Mouse (Mus musculus): ENCODE measurements around the gene Shisa6.
"Not testable (repeated sequence)": the region's sequence is repeated elsewhere in the genome, so short reads cannot be mapped to it uniquely, and the experiment has no call there.

Shisa6 gene

GRCm38 (mm10) chr11:66442631-66443030 is 83.1 kb downstream of the Shisa6 start:
- DNase-seq = no peak

- no peak for DNase-seq
These were observed 99.6 kb downstream of the Shisa6 start for GRCm38 (mm10) chr11:66426129-66426528.

- DNase-seq = no peak
These were observed 107.5 kb downstream of the Shisa6 start for GRCm38 (mm10) chr11:66418216-66418615.

- DNase-seq = not testable (repeated sequence)
These were observed 117.0 kb downstream of the Shisa6 start for GRCm38 (mm10) chr11:66408721-66409120.

GRCm38 (mm10) chr11:66400036-66400435 is 125.7 kb downstream of the Shisa6 start:
- DNase-seq = no peak

GRCm38 (mm10) chr11:66387561-66387960 is 138.2 kb downstream of the Shisa6 start:
- no peak for DNase-seq

- DNase-seq = no peak
These were observed 154.0 kb downstream of the Shisa6 start for GRCm38 (mm10) chr11:66371796-66372195.

- DNase-seq = no peak
These were observed 156.0 kb downstream of the Shisa6 start for GRCm38 (mm10) chr11:66369764-66370163.

GRCm38 (mm10) chr11:66366809-66367685 is 158.7 kb downstream of the Shisa6 start:
- no peak for DNase-seq

GRCm38 (mm10) chr11:66359811-66360210 is 166.0 kb downstream of the Shisa6 start:
- DNase-seq = no peak

GRCm38 (mm10) chr11:66344822-66345221 is 180.9 kb downstream of the Shisa6 start:
- no peak for DNase-seq

GRCm38 (mm10) chr11:66336313-66336712 is 189.5 kb downstream of the Shisa6 start:
- DNase-seq = no peak

- no peak for DNase-seq
These were observed 213.0 kb downstream of the Shisa6 start for GRCm38 (mm10) chr11:66312764-66313163.

- DNase-seq = no peak
These were observed 221.4 kb downstream of the Shisa6 start for GRCm38 (mm10) chr11:66304396-66304795.

- no peak for DNase-seq
These were observed 251.1 kb downstream of the Shisa6 start for GRCm38 (mm10) chr11:66274707-66275081.

GRCm38 (mm10) chr11:66273904-66274706 is 251.7 kb downstream of the Shisa6 start:
- no peak for DNase-seq

GRCm38 (mm10) chr11:66267029-66267428 is 258.7 kb downstream of the Shisa6 start:
- no peak for DNase-seq

- DNase-seq = no peak
These were observed 260.3 kb downstream of the Shisa6 start for GRCm38 (mm10) chr11:66265336-66265990.

- no peak for DNase-seq
These were observed 265.6 kb downstream of the Shisa6 start for GRCm38 (mm10) chr11:66260205-66260604.

GRCm38 (mm10) chr11:66258851-66259250 is 266.9 kb downstream of the Shisa6 start:
- DNase-seq = no peak

GRCm38 (mm10) chr11:66247115-66247514 is 278.6 kb downstream of the Shisa6 start:
- DNase-seq = no peak

- DNase-seq = no peak
These were observed 289.2 kb downstream of the Shisa6 start for GRCm38 (mm10) chr11:66236557-66236956.

- DNase-seq = no peak
These were observed 292.9 kb downstream of the Shisa6 start for GRCm38 (mm10) chr11:66232891-66233290.

All from thymus, postnatal 25 days (tissue).